Mouse (Mus musculus): ENCODE measurements around the gene Pmf1. TPM values are rescaled to one million over a fixed set of nuclear protein-coding genes. Genes with fewer than 3 reads are reported as not detected.

The Pmf1 gene
- polyA plus RNA-seq, 1 experiment from 2014 or later, result 70.6 TPM

- no peak overlapping the region for H3K4me3 ChIP-seq (ENCODE audit: low read depth, low read length)
- peaks cover 57% of the 10 kb centered on the region for H3K36me3 ChIP-seq (ENCODE audit: control insufficient read depth, insufficient read depth, low read length)
- no peaks in the 10 kb centered on the region for H3K9me3 ChIP-seq (replicated peaks; ENCODE audit: control insufficient read depth, low read length)
- no peak for ATAC-seq
- no peak overlapping the region for H3K4me2 ChIP-seq (ENCODE audit: low read length)
- no peak for DNase-seq (ENCODE audit: low spot score)
- no peak overlapping the region for H3K9ac ChIP-seq (ENCODE audit: low read length)
- H3K4me1 ChIP-seq (ENCODE audit: control insufficient read depth, insufficient read depth, low read length), result peaks cover 4% of the 10 kb centered on the region; the same call in 1 of the 2 replicates
- WGBS, result 92% methylated on average over 11 of the region's 11 CpGs
- no peak overlapping the region for H3K27ac ChIP-seq (ENCODE audit: low read depth, low read length)
- no peaks in the 10 kb centered on the region for H3K27me3 ChIP-seq (replicated peaks; ENCODE audit: control insufficient read depth, insufficient read depth, low read length)
Measured at GRCm38 (mm10) chr3:88412636-88413035, 2.5 kb upstream of the Pmf1 start.

- Histone ChIP-seq H3K9ac (ENCODE audit: low read length) (no peak overlapping the region), H3K27me3 (replicated peaks; ENCODE audit: control insufficient read depth, insufficient read depth, low read length) (no peaks in the 10 kb centered on the region), H3K9me3 (replicated peaks; ENCODE audit: control insufficient read depth, low read length) (no peaks in the 10 kb centered on the region), H3K27ac (ENCODE audit: low read depth, low read length) (no peak overlapping the region), H3K4me3 (ENCODE audit: low read depth, low read length) (no peak overlapping the region), H3K4me2 (ENCODE audit: low read length) (no peak overlapping the region), H3K4me1 (ENCODE audit: control insufficient read depth, insufficient read depth, low read length) (peaks cover 4% of the 10 kb centered on the region; the same call in 1 of the 2 replicates), H3K36me3 (ENCODE audit: control insufficient read depth, insufficient read depth, low read length) (peaks cover 48% of the 10 kb centered on the region)
- DNase-seq (ENCODE audit: low spot score), result no peak
- WGBS, result 91% methylated on average over 4 of the region's 4 CpGs
- ATAC-seq, result no peak
Measured at GRCm38 (mm10) chr3:88411681-88412080, 1.6 kb upstream of the Pmf1 start.

GRCm38 (mm10) chr3:88410645-88411031 lies 507 bp upstream of the Pmf1 start:
- H3K9ac ChIP-seq (ENCODE audit: low read length), result peak overlapping the region; percentile 35; the same call in 1 of the 2 replicates
- peak overlapping the region; percentile 66 for H3K4me2 ChIP-seq (ENCODE audit: low read length)
- ATAC-seq, result no peak
- DNase-seq (ENCODE audit: low spot score), result no peak
- 25% methylated on average over 7 of the region's 7 CpGs for WGBS
- peaks cover 4% of the 10 kb centered on the region; the same call in 1 of the 2 replicates for H3K4me1 ChIP-seq (ENCODE audit: control insufficient read depth, insufficient read depth, low read length)
- H3K27me3 ChIP-seq (replicated peaks; ENCODE audit: control insufficient read depth, insufficient read depth, low read length), result no peaks in the 10 kb centered on the region
- peaks cover 39% of the 10 kb centered on the region for H3K36me3 ChIP-seq (ENCODE audit: control insufficient read depth, insufficient read depth, low read length)
- no peaks in the 10 kb centered on the region for H3K9me3 ChIP-seq (replicated peaks; ENCODE audit: control insufficient read depth, low read length)
- H3K4me3 ChIP-seq (ENCODE audit: low read depth, low read length), result peak overlapping the region; percentile 56
- peak overlapping the region; percentile 18; the same call in 1 of the 2 replicates for H3K27ac ChIP-seq (ENCODE audit: low read depth, low read length)

- ATAC-seq, result no peak
- no peak for DNase-seq (ENCODE audit: low spot score)
- Histone ChIP-seq H3K9ac (ENCODE audit: low read length) (peak overlapping the region; percentile 76), H3K4me2 (ENCODE audit: low read length) (peak overlapping the region; percentile 66), H3K27ac (ENCODE audit: low read depth, low read length) (no peak overlapping the region), H3K27me3 (replicated peaks; ENCODE audit: control insufficient read depth, insufficient read depth, low read length) (no peaks in the 10 kb centered on the region), H3K9me3 (replicated peaks; ENCODE audit: control insufficient read depth, low read length) (no peaks in the 10 kb centered on the region), H3K4me1 (ENCODE audit: control insufficient read depth, insufficient read depth, low read length) (peaks cover 4% of the 10 kb centered on the region; the same call in 1 of the 2 replicates), H3K4me3 (ENCODE audit: low read depth, low read length) (peak overlapping the region; percentile 56; the same call in 1 of the 2 replicates), H3K36me3 (ENCODE audit: control insufficient read depth, insufficient read depth, low read length) (peaks cover 24% of the 10 kb centered on the region)
- WGBS, result 65% methylated on average over 5 of the region's 5 CpGs
Measured at GRCm38 (mm10) chr3:88408953-88409352, 1.2 kb downstream of the Pmf1 start.

GRCm38 (mm10) chr3:88407529-88407928 lies 2.6 kb downstream of the Pmf1 start:
- peaks cover 4% of the 10 kb centered on the region; the same call in 1 of the 2 replicates for H3K4me1 ChIP-seq (ENCODE audit: control insufficient read depth, insufficient read depth, low read length)
- H3K9me3 ChIP-seq (replicated peaks; ENCODE audit: control insufficient read depth, low read length), result no peaks in the 10 kb centered on the region
- ATAC-seq, result no peak
- no peak overlapping the region for H3K9ac ChIP-seq (ENCODE audit: low read length)
- H3K27ac ChIP-seq (ENCODE audit: low read depth, low read length), result no peak overlapping the region
- no peak overlapping the region for H3K4me2 ChIP-seq (ENCODE audit: low read length)
- DNase-seq (ENCODE audit: low spot score), result no peak
- peaks cover 15% of the 10 kb centered on the region for H3K36me3 ChIP-seq (ENCODE audit: control insufficient read depth, insufficient read depth, low read length)
- H3K4me3 ChIP-seq (ENCODE audit: low read depth, low read length), result no peak overlapping the region
- no peaks in the 10 kb centered on the region for H3K27me3 ChIP-seq (replicated peaks; ENCODE audit: control insufficient read depth, insufficient read depth, low read length)
- WGBS, result 55% methylated on average over 7 of the region's 7 CpGs

- Histone ChIP-seq H3K9me3 (replicated peaks; ENCODE audit: control insufficient read depth, low read length) (no peaks in the 10 kb centered on the region), H3K9ac (ENCODE audit: low read length) (no peak overlapping the region), H3K4me2 (ENCODE audit: low read length) (no peak overlapping the region), H3K27ac (ENCODE audit: low read depth, low read length) (no peak overlapping the region), H3K4me1 (ENCODE audit: control insufficient read depth, insufficient read depth, low read length) (peaks cover 4% of the 10 kb centered on the region; the same call in 1 of the 2 replicates), H3K4me3 (ENCODE audit: low read depth, low read length) (no peak overlapping the region), H3K27me3 (replicated peaks; ENCODE audit: control insufficient read depth, insufficient read depth, low read length) (no peaks in the 10 kb centered on the region), H3K36me3 (ENCODE audit: control insufficient read depth, insufficient read depth, low read length) (peaks cover 10% of the 10 kb centered on the region)
- 2% methylated on average over 2 of the region's 2 CpGs for WGBS
- ATAC-seq, result peak; percentile 42
- peak; percentile 95 for DNase-seq (ENCODE audit: low spot score)
Measured at GRCm38 (mm10) chr3:88407090-88407489, 3.0 kb downstream of the Pmf1 start.

GRCm38 (mm10) chr3:88403522-88404230 lies 6.5 kb downstream of the Pmf1 start:
- H3K27ac ChIP-seq (ENCODE audit: low read depth, low read length), result no peak overlapping the region
- no peak overlapping the region for H3K4me2 ChIP-seq (ENCODE audit: low read length)
- H3K9me3 ChIP-seq (replicated peaks; ENCODE audit: control insufficient read depth, low read length), result no peaks in the 10 kb centered on the region
- H3K36me3 ChIP-seq (ENCODE audit: control insufficient read depth, insufficient read depth, low read length), result 0 out of 2 replicates have a peak, but pooled peaks cover 6% of the 10 kb centered on the region
- no peaks in the 10 kb centered on the region for H3K27me3 ChIP-seq (replicated peaks; ENCODE audit: control insufficient read depth, insufficient read depth, low read length)
- no peak overlapping the region for H3K4me3 ChIP-seq (ENCODE audit: low read depth, low read length)
- 95% methylated on average over 10 of the region's 10 CpGs for WGBS
- H3K9ac ChIP-seq (ENCODE audit: low read length), result no peak overlapping the region
- no peak for DNase-seq (ENCODE audit: low spot score)
- no peaks in the 10 kb centered on the region for H3K4me1 ChIP-seq (ENCODE audit: control insufficient read depth, insufficient read depth, low read length)
- ATAC-seq, result no peak

GRCm38 (mm10) chr3:88398666-88399065 lies 11.5 kb downstream of the Pmf1 start:
- H3K27me3 ChIP-seq (replicated peaks; ENCODE audit: control insufficient read depth, insufficient read depth, low read length), result no peaks in the 10 kb centered on the region
- DNase-seq (ENCODE audit: low spot score) (no peak), ATAC-seq (no peak)
- peaks cover 3% of the 10 kb centered on the region; the same call in 1 of the 2 replicates for H3K36me3 ChIP-seq (ENCODE audit: control insufficient read depth, insufficient read depth, low read length)
- no peak overlapping the region for H3K9ac ChIP-seq (ENCODE audit: low read length)
- H3K4me1 ChIP-seq (ENCODE audit: control insufficient read depth, insufficient read depth, low read length), result no peaks in the 10 kb centered on the region
- no peak overlapping the region for H3K4me3 ChIP-seq (ENCODE audit: low read depth, low read length)
- H3K27ac ChIP-seq (ENCODE audit: low read depth, low read length), result no peak overlapping the region
- 89% methylated on average over 2 of the region's 2 CpGs for WGBS
- H3K9me3 ChIP-seq (replicated peaks; ENCODE audit: control insufficient read depth, low read length), result no peaks in the 10 kb centered on the region
- H3K4me2 ChIP-seq (ENCODE audit: low read length), result no peak overlapping the region

- Histone ChIP-seq H3K9me3 (replicated peaks; ENCODE audit: control insufficient read depth, low read length) (no peaks in the 10 kb centered on the region), H3K36me3 (ENCODE audit: control insufficient read depth, insufficient read depth, low read length) (no peaks in the 10 kb centered on the region; the same call in 1 of the 2 replicates), H3K9ac (ENCODE audit: low read length) (no peak overlapping the region), H3K27ac (ENCODE audit: low read depth, low read length) (no peak overlapping the region), H3K4me3 (ENCODE audit: low read depth, low read length) (no peak overlapping the region), H3K4me1 (ENCODE audit: control insufficient read depth, insufficient read depth, low read length) (no peaks in the 10 kb centered on the region), H3K4me2 (ENCODE audit: low read length) (no peak overlapping the region), H3K27me3 (replicated peaks; ENCODE audit: control insufficient read depth, insufficient read depth, low read length) (no peaks in the 10 kb centered on the region)
- 95% methylated on average over 8 of the region's 8 CpGs for whole genome bisulfite sequencing
- ATAC-seq, result no peak
- no peak for DNase-seq (ENCODE audit: low spot score)
Measured at GRCm38 (mm10) chr3:88395742-88396141, 14.4 kb downstream of the Pmf1 start.
